Mouse (Mus musculus): ENCODE measurements around the gene Cdc42ep1.

DNA sequence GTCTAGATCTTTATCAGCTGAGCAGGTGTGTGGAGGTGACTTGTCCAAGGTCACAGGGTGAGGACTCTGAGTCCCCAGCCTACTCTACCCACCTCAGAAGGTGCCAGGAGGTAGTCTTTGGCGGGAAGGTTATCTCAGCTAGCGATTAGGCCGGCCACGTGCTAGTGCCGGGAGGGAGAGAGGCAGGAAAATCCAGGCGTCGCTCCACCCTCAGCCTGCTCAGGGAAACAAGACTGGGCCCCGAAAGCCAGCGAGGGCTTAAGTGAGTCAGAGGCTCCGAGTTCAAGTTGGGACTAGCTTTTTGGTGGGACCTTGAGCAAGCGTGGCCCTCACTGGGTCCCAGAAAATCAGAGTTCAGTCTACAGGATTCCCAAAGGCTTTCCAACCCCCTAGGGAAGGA, 2.9 kb downstream of the Cdc42ep1 start:
- TF ChIP-seq POLR2A (IDR thresholded peaks at IDR 0.05; ENCODE audit: borderline replicate concordance, low read depth, low read length) (no peak), CTCF (IDR thresholded peaks at IDR 0.05; ENCODE audit: low read depth, low read length) (no peak)
